Mouse (Mus musculus) hindlimb bud, embryonic 11.5 days (tissue): Measurements from ENCODE around the gene Srl.
"Not testable (repeated sequence)": the region's sequence is repeated elsewhere in the genome, so short reads cannot be mapped to it uniquely, and the experiment has no call there.

ENCODE experiments used
- DNase-seq: peaks from one replicate; pipeline ENCODE4 v3.0.0-alpha.2; 2012; ENCODE audit warnings: low read depth, low spot score; ENCODE audit errors: extremely low spot score

Gene Srl

DNA sequence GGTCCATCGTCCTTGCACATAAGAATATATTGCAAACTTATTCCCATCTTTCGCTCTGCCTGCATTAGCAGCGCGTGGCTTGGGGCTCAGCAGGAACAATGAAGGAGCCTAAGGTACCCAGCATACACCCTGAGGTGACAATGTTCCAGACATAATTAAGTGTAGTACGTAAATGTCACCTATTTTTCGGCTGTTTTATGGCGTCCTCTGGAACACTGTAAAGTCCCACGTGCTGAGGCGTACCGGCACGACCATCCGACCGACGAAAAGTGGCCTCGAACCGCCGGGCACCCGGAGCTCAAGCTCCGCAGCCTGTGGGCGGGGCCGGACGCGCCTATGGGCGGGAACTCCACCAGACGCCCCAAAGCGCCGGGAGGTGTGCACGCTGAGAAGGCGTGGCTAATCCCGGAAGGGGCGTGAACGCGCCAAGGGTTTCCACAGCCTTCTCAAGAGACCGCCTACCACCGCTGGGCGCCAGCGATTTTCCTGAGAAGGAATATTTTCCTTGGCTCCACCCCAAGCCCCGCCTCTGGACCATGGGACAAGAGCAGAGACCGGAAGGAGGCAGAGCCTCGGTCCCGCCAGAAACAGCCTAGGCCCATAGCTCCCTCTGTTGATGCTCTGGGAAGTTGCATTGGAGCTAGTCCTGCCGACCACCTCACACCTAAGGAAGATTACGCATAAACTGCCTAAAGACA, at the start of gene Srl:
Srl (minus strand) TSS at position 316 of the 698 bp plus-strand sequence.
- DNase-seq = peak; percentile 99

DNA sequence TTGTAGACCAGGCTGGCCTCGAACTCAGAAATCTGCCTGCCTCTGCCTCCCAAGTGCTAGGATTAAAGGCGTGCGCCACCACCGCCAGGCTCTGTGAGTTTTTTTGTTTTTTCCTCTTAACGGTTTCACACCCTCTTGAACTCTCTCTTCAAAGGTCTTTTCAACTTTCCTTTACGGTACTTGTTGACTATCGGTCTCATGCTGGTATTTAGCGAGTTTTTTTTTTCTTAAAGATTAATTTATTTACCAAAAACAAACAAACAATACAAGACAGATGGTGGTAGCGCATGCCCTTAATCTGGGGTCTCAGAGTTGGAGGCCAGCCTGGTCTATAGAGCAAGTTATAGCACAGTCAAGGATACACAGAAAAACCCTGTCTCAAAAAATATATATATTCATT, 48.6 kb upstream of the Srl start:
- DNase-seq = no peak

DNA sequence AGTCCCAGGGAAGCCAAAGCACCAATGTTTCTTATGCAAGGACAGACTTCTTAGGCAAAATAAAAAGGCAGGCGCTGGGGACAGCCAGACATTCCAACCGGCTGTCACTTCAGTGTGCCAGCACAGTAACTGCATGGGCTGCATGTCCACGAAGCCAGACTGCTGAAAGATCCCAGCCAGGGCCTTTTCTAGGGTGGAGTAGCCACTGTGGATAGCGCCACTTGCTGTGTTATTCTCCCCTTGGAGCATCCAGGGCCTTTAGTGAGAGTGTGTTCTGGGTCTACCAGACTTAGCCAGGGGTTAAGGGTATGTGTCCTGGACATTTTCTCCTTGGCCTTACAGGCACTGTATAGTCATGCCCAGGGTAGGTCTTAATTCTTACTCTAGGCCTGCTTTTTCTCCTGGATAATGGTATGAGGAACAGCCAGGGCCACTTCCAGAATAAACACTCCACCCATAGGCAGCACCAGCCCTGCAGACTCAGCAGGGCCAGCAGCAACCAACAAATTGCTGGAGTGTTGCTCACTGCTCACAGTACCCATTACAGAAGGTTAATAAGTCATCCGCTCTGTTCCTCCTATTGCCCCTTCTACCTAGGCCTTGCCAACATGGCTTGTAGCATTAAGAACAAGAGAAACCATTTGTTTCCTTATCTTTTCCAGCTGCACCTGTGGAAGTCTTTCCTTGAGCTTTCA, 46.0 kb upstream of the Srl start:
- DNase-seq = no peak

DNA sequence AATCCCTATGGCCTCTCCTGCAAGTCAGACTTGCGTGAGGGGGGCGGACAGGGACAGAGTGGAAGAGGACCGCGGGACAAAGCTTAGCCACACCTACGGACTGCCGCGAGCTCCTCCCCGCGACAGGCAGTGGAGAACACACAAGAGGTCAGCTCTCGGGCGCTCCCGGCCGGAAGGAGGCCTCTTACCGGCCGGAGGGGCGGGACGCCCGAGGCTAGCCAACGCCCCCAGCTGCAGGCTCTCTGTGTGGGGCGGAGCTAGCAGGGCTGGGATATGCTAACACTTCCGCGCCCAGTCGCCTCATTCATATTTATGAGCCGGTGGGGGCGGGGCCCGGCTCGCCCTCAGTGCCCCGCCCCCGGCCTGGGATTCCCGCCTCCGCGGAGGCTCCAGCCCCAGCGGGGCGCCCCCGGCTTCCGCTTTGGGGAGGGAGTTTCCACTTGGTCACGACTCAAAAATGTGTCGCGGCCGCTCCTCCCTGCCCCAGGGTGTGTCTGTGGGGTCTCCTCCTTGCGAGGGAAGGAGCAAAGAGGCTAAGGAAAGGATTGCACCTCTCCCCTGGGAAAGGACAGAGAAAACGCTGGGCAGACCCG, 45.0 kb upstream of the Srl start:
- DNase-seq = peak; percentile 81

DNA sequence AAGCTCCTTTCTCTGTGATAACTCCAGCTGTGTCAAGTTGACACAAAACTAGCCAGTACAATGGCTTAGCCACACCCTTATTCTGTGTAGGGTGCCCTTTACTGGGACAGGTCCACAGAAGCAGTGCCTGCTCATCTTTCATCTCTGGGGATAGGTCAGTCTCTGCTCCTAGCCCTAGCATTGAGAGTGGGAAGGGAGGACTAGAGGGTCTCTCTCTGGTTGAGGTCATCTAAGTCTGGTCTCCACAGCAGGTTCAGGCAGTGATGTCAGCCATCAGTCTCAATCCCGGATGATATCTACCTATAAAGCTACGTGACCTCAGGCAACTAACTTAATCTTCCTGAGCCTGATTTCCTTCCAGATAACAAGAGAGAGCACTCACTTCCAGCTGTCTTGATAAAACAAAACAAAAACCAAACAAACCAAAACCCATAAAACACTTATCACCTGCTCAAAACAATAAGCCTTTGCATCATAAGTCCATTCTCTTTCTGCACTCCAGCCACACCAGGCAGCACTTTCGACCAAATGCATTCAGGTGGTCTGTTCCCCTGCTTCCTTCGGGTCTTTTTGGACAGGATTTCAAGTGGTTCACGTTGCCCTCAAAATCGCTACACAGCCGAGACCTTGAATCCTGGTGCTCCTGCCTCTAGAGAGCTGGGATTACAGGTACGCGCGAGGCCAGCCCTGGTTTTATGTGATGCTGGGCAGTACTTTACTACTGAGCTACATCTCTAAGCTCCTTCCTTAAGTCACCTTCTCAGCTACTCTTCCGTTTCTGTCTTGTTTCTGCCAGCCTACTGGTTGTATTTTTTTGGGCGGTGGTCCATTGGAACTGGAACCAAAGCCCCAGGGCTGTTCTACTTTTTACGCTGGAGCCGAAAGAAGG, 44.3 kb upstream of the Srl start:
- DNase-seq = no peak

DNA sequence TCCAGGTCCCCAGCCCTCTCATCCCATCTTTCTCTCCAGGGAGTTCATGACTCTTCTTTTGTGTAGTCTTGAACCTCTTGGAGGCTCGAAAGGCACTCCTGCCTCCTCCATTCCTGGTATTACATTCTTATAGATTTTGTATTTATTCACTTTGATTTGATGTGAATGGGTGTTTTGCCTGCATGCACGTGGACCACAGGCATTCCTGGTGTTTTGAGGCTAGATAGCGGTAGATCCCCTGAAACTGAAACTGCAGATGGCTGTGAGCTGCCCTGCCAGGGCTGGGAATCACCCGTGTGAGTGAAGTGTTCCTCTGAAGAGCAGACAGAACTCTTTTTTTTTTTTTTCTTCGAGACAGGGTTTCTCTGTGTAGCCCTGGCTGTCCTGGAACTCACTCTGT, 42.8 kb upstream of the Srl start:
- DNase-seq = no peak

DNA sequence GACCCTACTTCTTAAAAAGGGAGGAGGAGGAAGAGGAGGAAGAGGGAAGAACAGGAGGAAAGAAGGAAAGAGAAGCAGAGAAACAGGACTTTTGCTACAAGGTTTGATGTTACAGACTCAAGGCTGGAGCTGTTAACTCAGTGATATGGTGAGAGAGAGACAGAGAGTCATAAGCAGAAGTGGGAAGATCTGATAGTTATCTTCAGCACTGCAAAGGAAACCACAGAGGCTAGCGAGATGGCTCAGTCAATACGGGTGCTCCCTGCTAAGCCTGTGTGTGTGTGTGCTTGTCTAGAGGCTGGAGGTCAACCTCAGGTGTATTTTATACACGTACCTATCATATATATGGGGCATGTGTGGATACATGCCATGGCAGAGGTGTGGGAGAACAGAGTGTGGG, 42.2 kb upstream of the Srl start:
- DNase-seq = no peak

DNA sequence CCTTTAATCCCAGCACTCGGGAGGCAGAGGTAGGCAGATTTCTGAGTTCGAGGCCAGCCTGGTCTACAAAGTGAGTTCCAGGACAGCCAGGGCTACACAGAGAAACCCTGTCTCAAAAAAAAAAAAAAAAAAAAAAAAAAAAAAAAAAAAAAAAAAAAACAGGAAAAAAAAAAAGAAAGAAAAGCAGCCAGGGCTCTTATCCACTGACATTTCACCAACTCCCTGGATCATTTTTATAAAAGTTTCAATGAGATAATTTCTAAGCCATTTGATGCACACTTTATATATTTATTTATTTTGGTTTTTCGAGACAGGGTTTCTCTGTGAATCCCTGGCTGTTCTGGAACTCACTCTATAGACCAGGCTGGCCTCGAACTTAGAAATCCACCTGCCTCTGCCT, 39.6 kb upstream of the Srl start:
- not testable (repeated sequence) for DNase-seq

DNA sequence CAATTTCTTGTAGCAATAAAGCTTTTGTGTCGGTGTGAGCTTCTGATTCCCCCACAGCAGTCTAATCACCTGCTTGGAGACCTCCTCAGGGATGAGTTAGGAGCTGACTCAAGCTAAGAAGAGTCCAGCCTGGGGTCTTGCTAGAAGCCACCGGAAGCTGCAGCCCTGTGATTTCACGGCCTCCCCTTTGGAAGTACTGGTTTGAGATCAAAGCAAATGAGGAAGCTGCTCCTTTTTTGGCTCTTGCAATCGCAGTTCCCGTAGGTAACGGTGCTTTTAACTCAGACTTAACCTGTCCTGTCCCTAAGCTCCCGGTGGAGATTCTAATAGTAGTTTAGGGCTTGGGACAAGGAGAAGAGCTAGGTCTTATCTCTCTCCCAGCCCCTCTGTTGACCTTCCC, 37.0 kb upstream of the Srl start:
- no peak for DNase-seq

DNA sequence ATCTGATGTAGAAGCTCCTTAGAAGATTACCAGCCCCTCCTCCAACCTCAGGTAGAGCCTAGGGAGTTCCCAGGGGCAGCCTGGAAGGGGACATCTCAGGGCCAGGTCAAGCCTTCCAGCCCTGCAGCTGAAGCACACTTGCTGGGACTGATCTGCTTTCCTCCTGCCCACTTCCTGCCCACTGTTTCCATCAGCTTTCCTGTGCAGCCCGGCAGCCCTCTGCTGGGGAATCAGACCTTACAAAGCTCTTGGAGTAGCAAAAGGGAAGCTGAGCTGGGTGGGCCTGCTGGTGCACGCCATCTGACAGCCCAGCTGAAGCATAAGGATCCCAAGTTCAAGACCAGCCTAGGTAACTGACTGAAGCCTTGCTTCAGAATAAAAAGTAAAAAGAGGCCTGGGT, 35.3 kb upstream of the Srl start:
- no peak for DNase-seq

DNA sequence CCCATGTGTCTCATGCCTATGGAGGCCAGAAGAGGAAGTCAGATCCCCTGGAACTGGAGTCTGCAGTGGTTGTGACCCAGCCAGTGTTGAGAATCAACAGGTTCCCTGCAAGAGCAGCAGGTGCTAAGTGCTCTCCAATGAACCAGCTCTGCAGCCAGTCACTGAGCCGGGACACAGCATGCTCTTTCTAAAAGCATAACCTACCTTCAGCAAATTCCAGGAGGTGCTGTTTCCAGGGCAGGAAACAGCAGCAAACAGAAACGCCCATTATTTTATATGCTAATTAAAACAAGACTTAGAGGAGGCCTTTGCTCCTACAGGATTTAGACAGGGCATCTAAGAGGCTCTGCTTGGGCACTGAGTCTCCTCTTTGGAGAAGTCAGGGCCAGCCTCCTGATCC, 34.4 kb upstream of the Srl start:
- no peak for DNase-seq

DNA sequence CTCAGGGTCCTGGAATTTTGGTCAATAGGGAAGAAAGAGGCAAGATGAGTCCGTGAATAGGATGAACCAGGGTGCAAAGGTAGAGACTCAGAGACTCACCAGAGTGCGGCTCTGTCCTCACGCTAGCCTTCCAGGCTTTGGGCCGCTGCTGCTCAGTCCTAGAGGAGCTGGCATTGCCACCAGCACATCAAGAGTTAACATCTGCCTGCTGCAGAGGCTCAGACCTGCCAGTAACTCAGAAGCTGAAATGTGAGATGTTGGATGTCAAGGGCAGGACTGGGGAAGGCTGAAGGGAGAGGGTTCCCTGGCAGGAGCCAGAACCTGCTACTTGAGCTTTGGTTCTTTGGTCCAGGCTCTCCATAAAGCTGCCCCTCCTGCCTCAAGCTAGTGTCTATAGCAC, 29.1 kb upstream of the Srl start:
- no peak for DNase-seq

DNA sequence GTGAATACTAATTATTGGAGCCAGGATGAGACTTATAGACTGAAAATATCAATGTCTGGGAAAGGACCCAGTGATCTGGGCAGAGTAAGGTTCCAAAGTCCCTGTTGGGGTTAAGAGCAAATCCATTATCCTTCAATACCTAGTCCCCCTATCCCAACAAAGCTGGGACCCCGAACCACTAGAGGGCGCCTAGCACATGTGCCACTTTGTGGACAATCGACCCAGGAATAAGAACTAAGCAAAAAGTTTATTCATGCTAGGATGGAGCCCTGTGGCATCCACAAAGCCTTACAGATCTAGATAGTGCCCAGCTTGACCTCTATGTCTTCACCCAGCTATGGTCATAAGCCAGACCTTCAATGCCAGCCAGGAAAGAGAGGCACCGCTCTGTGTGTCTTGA, 26.3 kb upstream of the Srl start:
- no peak for DNase-seq

DNA sequence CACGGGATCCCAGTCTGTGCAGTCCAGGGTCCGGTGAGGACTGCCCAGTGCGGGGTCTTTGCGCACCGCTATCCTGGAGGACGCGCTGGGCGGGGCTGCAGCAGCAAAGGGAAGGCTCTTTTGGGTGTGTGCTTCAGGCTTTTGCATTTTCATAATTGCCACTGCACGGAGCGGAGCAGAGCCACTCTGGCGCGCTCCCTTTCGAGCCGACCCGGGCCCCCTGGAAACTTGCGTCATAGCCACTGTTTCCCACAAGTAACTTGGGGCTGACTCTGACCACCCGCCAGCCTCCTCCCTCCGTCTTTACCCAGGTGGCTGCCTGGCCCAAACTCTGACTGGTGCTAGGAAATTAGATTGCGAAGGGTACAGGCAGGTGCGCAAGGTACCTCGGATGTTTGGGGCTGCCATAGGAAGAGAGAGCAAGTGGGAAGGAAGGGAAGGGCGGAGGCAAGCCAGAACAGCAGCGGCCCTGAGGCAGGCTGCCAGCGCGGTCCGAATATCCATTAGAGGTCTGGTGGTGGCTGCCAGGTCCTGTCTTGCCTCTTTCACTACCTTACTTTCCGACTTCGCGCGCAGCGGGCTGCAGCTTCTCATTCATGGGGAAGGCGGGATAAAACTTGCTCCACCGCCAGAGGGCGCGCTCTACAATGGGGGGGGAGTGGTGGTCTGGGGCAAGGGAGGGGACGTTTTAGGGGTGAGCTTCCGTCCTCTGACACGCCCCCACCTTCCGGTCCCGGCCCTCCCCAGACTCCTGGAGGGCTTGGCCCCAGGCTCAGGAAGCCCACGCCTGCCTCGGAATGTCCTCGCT, 18.7 kb upstream of the Srl start:
- DNase-seq = no peak

DNA sequence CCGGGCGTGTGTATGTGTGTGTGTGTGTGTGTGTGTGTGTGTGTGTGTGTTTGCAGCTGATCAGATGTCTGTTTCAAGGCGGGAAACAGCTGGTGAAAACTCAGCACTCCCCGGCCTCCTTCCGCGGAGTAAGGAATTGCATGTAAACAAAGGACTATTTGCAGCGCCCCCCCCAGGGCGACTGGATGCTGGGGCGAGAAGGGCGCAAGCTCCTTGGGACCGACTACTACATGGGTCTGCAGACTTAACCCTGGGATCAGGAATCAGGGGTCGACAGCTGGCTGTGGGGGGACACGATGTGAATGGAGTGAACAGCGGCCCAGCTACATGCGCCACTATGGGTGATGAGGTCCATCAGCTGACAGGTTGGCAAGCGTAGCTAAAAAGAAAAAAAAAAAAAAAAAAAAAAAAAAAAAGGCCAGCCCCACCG, 18.1 kb upstream of the Srl start, which contains the start of gene Tfap4:
Tfap4 (minus strand) TSS at position 140 of the 430 bp plus-strand sequence.
- no peak for DNase-seq

DNA sequence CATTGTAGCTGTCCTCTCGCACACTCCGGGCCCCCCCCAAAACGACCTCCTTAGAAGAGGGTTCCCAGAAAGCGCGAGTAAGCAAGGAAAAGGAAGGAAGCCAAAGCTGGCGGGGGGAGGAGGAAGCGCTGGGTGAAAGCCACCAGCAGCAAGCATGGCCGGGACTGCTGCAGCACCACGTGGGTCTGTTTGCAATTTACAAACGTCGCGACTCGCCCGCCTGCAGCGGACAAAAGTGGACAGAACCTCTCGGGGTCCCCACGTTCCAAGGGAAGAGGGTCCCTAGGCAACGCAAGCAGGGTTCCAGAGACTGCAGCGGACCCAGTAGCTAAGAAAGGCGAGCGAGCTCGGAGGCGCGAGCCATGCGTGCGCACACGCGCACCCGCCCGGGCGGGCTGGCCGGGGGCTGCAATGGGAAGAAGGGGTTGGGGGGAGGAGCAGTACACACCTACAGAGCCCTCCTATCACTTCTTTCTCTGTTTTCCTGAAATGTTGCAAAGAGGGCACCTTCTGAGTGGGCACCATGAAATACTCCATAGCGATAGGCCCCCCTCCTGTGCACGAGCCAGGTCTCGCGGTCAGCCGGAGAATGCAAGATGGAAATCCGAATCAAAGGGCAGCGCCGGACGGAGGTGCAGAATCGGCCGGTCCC, 17.5 kb upstream of the Srl start:
- DNase-seq = no peak

DNA sequence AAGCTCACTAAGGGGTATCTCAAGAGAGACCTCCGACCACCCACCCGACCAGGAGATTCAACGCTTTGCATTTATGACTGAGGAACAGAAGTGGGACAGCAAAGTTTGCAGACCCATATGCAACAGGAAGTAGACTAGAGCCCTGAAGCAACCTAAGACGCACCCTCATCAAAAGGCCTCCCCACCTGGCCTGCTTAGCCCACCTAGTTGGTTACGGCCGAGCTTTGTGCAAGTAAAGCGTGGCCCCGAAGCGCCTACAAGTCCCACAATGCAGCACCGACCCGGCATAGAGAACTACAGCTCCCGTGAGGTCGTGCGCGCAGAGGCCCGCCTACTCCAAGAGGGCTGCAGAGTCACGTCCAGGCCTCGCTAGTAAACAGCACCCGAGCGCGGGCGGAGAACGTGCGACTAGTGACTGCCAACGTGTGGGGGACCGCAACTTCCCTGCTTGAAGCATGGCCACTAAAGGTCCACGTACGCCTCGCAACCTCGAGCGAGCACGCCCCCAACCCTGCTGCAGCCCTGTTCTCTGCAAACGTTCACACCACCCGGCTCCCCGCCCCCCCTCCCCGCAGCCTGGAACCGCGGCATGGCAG, 16.9 kb upstream of the Srl start:
- DNase-seq = no peak

DNA sequence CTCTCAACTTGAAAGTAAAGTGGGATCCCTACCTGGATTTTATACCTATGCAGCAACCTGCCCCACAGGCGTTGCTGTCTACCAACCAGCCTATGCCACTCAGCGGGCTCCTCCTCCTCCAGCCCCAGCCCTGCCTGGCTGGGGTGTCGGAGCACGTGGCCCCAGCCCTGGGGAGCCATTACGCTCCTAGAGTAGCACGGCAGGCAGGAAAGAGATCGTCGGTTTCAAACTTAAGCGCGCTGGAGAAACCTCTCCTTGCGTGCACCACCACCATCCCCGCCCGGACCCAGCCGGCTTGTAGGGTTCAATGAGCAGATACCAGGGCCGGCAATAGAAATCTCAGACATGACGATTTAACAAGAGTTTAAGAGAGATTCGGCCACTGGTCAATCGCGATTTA, 16.3 kb upstream of the Srl start:
- DNase-seq = no peak

DNA sequence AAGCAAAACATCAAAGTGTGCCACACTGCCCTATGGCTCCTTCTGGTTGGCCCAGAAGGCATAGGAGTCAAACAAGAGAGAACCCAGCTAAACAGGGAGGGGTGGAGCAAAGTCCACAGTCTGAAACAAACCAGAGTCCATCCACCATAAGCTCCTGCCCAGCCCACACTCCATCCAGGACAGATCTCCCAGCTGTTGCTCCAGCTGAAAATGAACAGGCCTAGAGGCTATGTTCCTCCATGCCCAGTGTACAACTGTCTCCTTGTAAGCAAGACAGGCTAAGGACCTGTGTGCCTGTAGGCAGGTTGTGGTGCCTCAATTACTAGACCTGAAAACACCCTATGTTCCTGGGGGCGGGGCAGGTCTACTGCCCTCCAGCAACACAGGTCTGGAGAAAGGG, 15.5 kb upstream of the Srl start:
- no peak for DNase-seq

DNA sequence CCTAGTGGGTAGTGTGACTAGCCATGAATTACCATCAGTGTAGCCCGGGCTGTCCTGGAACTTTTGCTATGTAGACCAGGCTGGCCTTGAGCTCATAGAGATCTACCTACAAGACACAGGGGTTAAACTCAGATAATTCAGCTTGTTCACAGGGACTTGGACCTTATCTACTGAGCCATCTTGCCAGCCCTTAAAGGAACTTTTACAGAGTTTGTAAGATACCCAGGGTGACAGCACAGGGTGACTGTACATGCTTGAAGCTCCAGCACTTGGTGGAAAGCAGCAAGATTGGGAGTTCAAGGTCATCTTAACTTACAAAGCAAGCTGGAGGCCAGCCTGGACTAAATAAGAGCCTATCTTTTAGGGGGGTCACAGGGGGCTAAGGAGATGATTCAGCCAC, 13.9 kb upstream of the Srl start:
- DNase-seq = no peak
